Mouse (Mus musculus) midbrain, embryonic 11.5 days (tissue): ENCODE measurements around the gene Ltb. TPM values are rescaled to one million over a fixed set of nuclear protein-coding genes. Genes with fewer than 3 reads are reported as not detected.
A peak's percentile ranks its signal among the peaks of the same experiment; 100 is the strongest.

Experiments
- ATAC-seq: fragments of 200-750 bp; cut with Nextera tagmentation; 2 replicates; pipeline ENCODE4 v1.8.0; 2017; ENCODE audit warnings: moderate TSS enrichment, moderate library complexity; ENCODE audit not compliant: low FRiP score
- DNase-seq: peaks from one replicate; pipeline ENCODE4 v3.0.0; 2015; ENCODE audit warnings: low spot score; ENCODE audit errors: missing footprints
- H3K27ac ChIP-seq: fragments of 300-500 bp; sonication (generic); 2 replicates; pipeline ENCODE4 v1.5.1; 2014; ENCODE audit warnings: low read depth, low read length
- H3K27me3 ChIP-seq: fragments of 300-500 bp; sonication (generic); 2 replicates; pipeline ENCODE4 v1.6.1; 2014; ENCODE audit warnings: mild to moderate bottlenecking, low read length, moderate library complexity, mixed read lengths; ENCODE audit not compliant: control insufficient read depth, insufficient read depth
- H3K36me3 ChIP-seq: fragments of 300-500 bp; sonication (generic); 2 replicates; pipeline ENCODE4 v1.6.1; 2014; ENCODE audit warnings: mild to moderate bottlenecking, low read length, moderate library complexity, mixed read lengths; ENCODE audit not compliant: control insufficient read depth, insufficient read depth
- H3K4me1 ChIP-seq: fragments of 300-500 bp; sonication (generic); 2 replicates; pipeline ENCODE4 v1.6.1; 2014; ENCODE audit warnings: low read length; ENCODE audit not compliant: control insufficient read depth, insufficient read depth
- H3K4me2 ChIP-seq: fragments of 300-500 bp; sonication (generic); 2 replicates; pipeline ENCODE4 v1.6.1; 2014; ENCODE audit warnings: mild to moderate bottlenecking, moderate library complexity
- H3K4me3 ChIP-seq: fragments of 300-500 bp; sonication (generic); 2 replicates; pipeline ENCODE4 v1.5.1; 2014; ENCODE audit warnings: low read depth, low read length
- H3K9ac ChIP-seq: fragments of 300-500 bp; sonication (generic); 2 replicates; pipeline ENCODE4 v1.6.1; 2014; ENCODE audit warnings: low read length
- H3K9me3 ChIP-seq: fragments of 300-500 bp; sonication (generic); 2 replicates; pipeline ENCODE4 v1.6.1; 2016; ENCODE audit warnings: low read length; ENCODE audit not compliant: control insufficient read depth
- WGBS: fragments of 180-500 bp; shearing (Covaris S2); extraction: QIAGEN DNeasy Blood & Tissue Kit; methylation state at CpG from one replicate; pipeline ENCODE4 v1.1.7; 2014; 5-methylcytosine and 5-hydroxymethylcytosine counted together
- polyA plus RNA-seq: library from polyadenylated mRNA; unstranded; fragments of >200 nt; fragmentation: Nextera tagmentation; extraction: Ambion mirVana; gene quantifications from 2 replicates; pipeline ENCODE4 v1.2.1, GENCODE M21; 2014

Ltb gene
- polyA plus RNA-seq, 1 experiment from 2014 or later, result not detected

- H3K4me1 ChIP-seq, result peaks cover 4% of the 10 kb centered on the region; the same call in 1 of the 2 replicates
- no peak overlapping the region for H3K27ac ChIP-seq
- DNase-seq, result peak; percentile 98
- no peaks in the 10 kb centered on the region for H3K9me3 ChIP-seq
- peak overlapping the region; percentile 23 for H3K4me3 ChIP-seq
- H3K4me2 ChIP-seq, result peak overlapping the region; percentile 40
- peaks cover 26% of the 10 kb centered on the region for H3K27me3 ChIP-seq
- peak; percentile 73 for ATAC-seq
- 2% methylated on average over 66 of the region's 66 CpGs for WGBS
- H3K36me3 ChIP-seq, result no peaks in the 10 kb centered on the region
- H3K9ac ChIP-seq, result peak overlapping the region; percentile 10; the same call in 1 of the 2 replicates
Measured at GRCm38 (mm10) chr17:35195631-35196320, 1.5 kb downstream of the Ltb start.

GRCm38 (mm10) chr17:35196321-35196641, 2.0 kb downstream of the Ltb start:
- H3K9ac ChIP-seq, result no peak overlapping the region
- H3K36me3 ChIP-seq, result no peaks in the 10 kb centered on the region
- ATAC-seq (no peak), DNase-seq (no peak)
- H3K9me3 ChIP-seq, result no peaks in the 10 kb centered on the region
- peaks cover 26% of the 10 kb centered on the region for H3K27me3 ChIP-seq
- H3K27ac ChIP-seq, result no peak overlapping the region
- peak overlapping the region; percentile 40 for H3K4me2 ChIP-seq
- WGBS, result 40% methylated on average over 9 of the region's 9 CpGs
- H3K4me3 ChIP-seq, result peak overlapping the region; percentile 23
- peaks cover 4% of the 10 kb centered on the region; the same call in 1 of the 2 replicates for H3K4me1 ChIP-seq

GRCm38 (mm10) chr17:35197126-35197525, 2.9 kb downstream of the Ltb start:
- no peaks in the 10 kb centered on the region for H3K36me3 ChIP-seq

GRCm38 (mm10) chr17:35198029-35198428, 3.8 kb downstream of the Ltb start:
- WGBS, result 69% methylated on average over 7 of the region's 7 CpGs
- peaks cover 4% of the 10 kb centered on the region; the same call in 1 of the 2 replicates for H3K4me1 ChIP-seq
- no peak for ATAC-seq

More at GRCm38 (mm10) chr17:35197126-35197525, 2.9 kb downstream of the Ltb start:
- no peak overlapping the region for H3K9ac ChIP-seq
- ATAC-seq (no peak), DNase-seq (no peak)
- peaks cover 4% of the 10 kb centered on the region; the same call in 1 of the 2 replicates for H3K4me1 ChIP-seq
- H3K27ac ChIP-seq, result no peak overlapping the region
- peaks cover 26% of the 10 kb centered on the region for H3K27me3 ChIP-seq
- no peak overlapping the region for H3K4me3 ChIP-seq
- H3K4me2 ChIP-seq, result no peak overlapping the region
- WGBS, result 44% methylated on average over 5 of the region's 6 CpGs
- no peaks in the 10 kb centered on the region for H3K9me3 ChIP-seq

GRCm38 (mm10) chr17:35198946-35199345, 4.7 kb downstream of the Ltb start:
- Histone ChIP-seq H3K4me2 (no peak overlapping the region), H3K4me1 (peaks cover 4% of the 10 kb centered on the region; the same call in 1 of the 2 replicates), H3K9ac (no peak overlapping the region), H3K9me3 (no peaks in the 10 kb centered on the region), H3K27me3 (peaks cover 26% of the 10 kb centered on the region), H3K27ac (no peak overlapping the region), H3K4me3 (no peak overlapping the region), H3K36me3 (no peaks in the 10 kb centered on the region)
- WGBS, result 38% methylated on average over 8 of the region's 8 CpGs
- DNase-seq (no peak), ATAC-seq (no peak)

More at GRCm38 (mm10) chr17:35198029-35198428, 3.8 kb downstream of the Ltb start:
- DNase-seq, result no peak
- Histone ChIP-seq H3K27me3 (peaks cover 26% of the 10 kb centered on the region), H3K4me3 (no peak overlapping the region), H3K27ac (no peak overlapping the region), H3K36me3 (no peaks in the 10 kb centered on the region), H3K4me2 (no peak overlapping the region), H3K9me3 (no peaks in the 10 kb centered on the region), H3K9ac (no peak overlapping the region)

- ATAC-seq, result no peak
- no peak for DNase-seq
- 91% methylated on average over 11 of the region's 11 CpGs for WGBS
- H3K27ac ChIP-seq, result no peak overlapping the region
- H3K4me1 ChIP-seq, result peaks cover 4% of the 10 kb centered on the region; the same call in 1 of the 2 replicates
- H3K9me3 ChIP-seq, result no peaks in the 10 kb centered on the region
- H3K4me2 ChIP-seq, result no peak overlapping the region
- peaks cover 13% of the 10 kb centered on the region for H3K27me3 ChIP-seq
- no peaks in the 10 kb centered on the region for H3K36me3 ChIP-seq
- H3K4me3 ChIP-seq, result no peak overlapping the region
- no peak overlapping the region for H3K9ac ChIP-seq
Measured at GRCm38 (mm10) chr17:35200398-35200797, 6.2 kb downstream of the Ltb start.

GRCm38 (mm10) chr17:35201128-35201527, 6.9 kb downstream of the Ltb start:
- Histone ChIP-seq H3K9me3 (no peaks in the 10 kb centered on the region), H3K4me2 (no peak overlapping the region), H3K27me3 (peaks cover 6% of the 10 kb centered on the region), H3K27ac (no peak overlapping the region), H3K36me3 (no peaks in the 10 kb centered on the region), H3K9ac (no peak overlapping the region), H3K4me3 (no peak overlapping the region), H3K4me1 (peaks cover 1% of the 10 kb centered on the region; the same call in 1 of the 2 replicates)
- DNase-seq (no peak), ATAC-seq (no peak)
- WGBS, result 80% methylated on average over 11 of the region's 11 CpGs

- Histone ChIP-seq H3K9ac (no peak within 1 kb of the TSS), H3K4me1 (no peaks in the 10 kb centered on the region), H3K4me2 (no peak within 1 kb of the TSS), H3K9me3 (no peaks in the 10 kb centered on the region), H3K36me3 (no peaks in the 10 kb centered on the region), H3K27me3 (no peaks in the 10 kb centered on the region; the same call in 1 of the 2 replicates), H3K4me3 (no peak within 1 kb of the TSS), H3K27ac (no peak within 1 kb of the TSS)
- no peak for ATAC-seq
- WGBS, result 52% methylated on average over 13 of the region's 13 CpGs
- no peak for DNase-seq
Measured at GRCm38 (mm10) chr17:35201787-35202186, 7.5 kb downstream of the Ltb start, which contains the start of gene Tnf. Tnf (minus strand) TSS chr17:35202007.

- Histone ChIP-seq H3K4me2 (no peak overlapping the region), H3K36me3 (no peaks in the 10 kb centered on the region), H3K9me3 (no peaks in the 10 kb centered on the region), H3K27ac (no peak overlapping the region), H3K4me1 (no peaks in the 10 kb centered on the region), H3K9ac (no peak overlapping the region), H3K4me3 (no peak overlapping the region), H3K27me3 (no peaks in the 10 kb centered on the region; the same call in 1 of the 2 replicates)
- ATAC-seq (no peak), DNase-seq (no peak)
- 77% methylated on average over 4 of the region's 4 CpGs for WGBS
Measured at GRCm38 (mm10) chr17:35202442-35202841, 8.2 kb downstream of the Ltb start.
